Mouse (Mus musculus) common myeloid progenitor, adult 5-6 weeks (primary cell): ENCODE measurements around the gene Pcf11. TPM values are rescaled to one million over a fixed set of nuclear protein-coding genes. Genes with fewer than 3 reads are reported as not detected.
A peak's percentile ranks its signal among the peaks of the same experiment; 100 is the strongest.

ENCODE experiments used
- ATAC-seq: replicated peaks from 2 replicates; pipeline ENCODE4 v1.8.0; 2016; ENCODE audit warnings: low read depth, mild to moderate bottlenecking, moderate TSS enrichment, inconsistent platforms; ENCODE audit not compliant: poor library complexity, severe bottlenecking
- total RNA-seq: library from RNA; stranded (forward); fragments of 200-1000, 187-1606 nt; gene quantifications from 2 replicates; pipeline ENCODE4 v1.2.3, GENCODE M21; 2017

Pcf11 gene
- total RNA-seq, 1 experiment from 2014 or later = 112 TPM

GRCm38 (mm10) chr7:92642358-92642757 is 27.4 kb downstream of the Pcf11 start:
- no peak for ATAC-seq

- no peak for ATAC-seq
These were observed 31.7 kb downstream of the Pcf11 start for GRCm38 (mm10) chr7:92638050-92638449.

GRCm38 (mm10) chr7:92637021-92637625 is 32.6 kb downstream of the Pcf11 start, which contains the start of gene Ankrd42:
Gene Ankrd42 (minus strand): TSS chr7:92637142.
- peak; percentile 91 for ATAC-seq

GRCm38 (mm10) chr7:92636295-92637011 is 33.3 kb downstream of the Pcf11 start:
- peak; percentile 37 for ATAC-seq

GRCm38 (mm10) chr7:92630167-92630566 is 39.6 kb downstream of the Pcf11 start:
- ATAC-seq = peak; percentile 74

GRCm38 (mm10) chr7:92624488-92624887 is 45.2 kb downstream of the Pcf11 start:
- peak; percentile 77 for ATAC-seq

GRCm38 (mm10) chr7:92610830-92611229 is 58.9 kb downstream of the Pcf11 start:
- ATAC-seq = no peak

- ATAC-seq = no peak
These were observed 64.8 kb downstream of the Pcf11 start for GRCm38 (mm10) chr7:92604961-92605360.

Other genes starting within 250 kb of the Pcf11 start
- gene Ccdc90b, start 108.8 kb downstream of the Pcf11 start, total RNA-seq = 30.3 and 34.0 TPM in 2 replicates
- gene Ankrd42, start 32.8 kb downstream of the Pcf11 start, total RNA-seq = 0.09 and 1.3 TPM in 2 replicates
- gene Rab30, start 71.7 kb upstream of the Pcf11 start, total RNA-seq = 0.24 and 1.8 TPM in 2 replicates
- gene Ddias, start 204.3 kb upstream of the Pcf11 start, total RNA-seq = 23.0 and 23.7 TPM in 2 replicates
- 52.6 and 59.2 TPM in 2 replicates for gene Prcp, start 204.5 kb upstream of the Pcf11 start, total RNA-seq